Mouse (Mus musculus): ENCODE results near the gene Gm10717.
"Not testable (repeated sequence)": the region's sequence is repeated elsewhere in the genome, so short reads cannot be mapped to it uniquely, and the experiment has no call there.

DNA sequence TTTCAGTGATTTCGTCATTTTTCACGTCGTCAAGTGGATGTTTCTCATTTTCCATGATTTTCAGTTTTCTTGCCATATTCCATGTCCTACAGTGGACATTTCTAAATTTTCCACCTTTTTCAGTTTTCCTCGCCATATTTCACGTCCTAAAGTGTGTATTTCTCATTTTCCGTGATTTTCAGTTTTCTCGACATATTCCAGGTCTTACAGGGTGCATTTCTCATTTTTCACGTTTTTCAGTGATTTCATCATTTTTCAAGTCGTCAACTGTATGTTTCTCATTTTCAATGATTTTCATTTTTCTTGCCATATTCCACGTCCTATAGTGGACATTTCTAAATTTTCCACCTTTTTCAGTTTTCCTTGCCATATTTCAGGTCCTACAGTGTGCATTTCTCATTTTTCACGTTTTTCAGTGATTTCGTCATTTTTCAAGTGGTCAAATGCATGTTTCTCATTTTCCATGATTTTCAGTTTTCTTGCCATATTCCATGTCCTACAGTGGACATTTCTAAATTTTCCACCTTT, 24.7 kb upstream of the Gm10717 start, which contains the start of gene Gm10722:
- not testable (repeated sequence) for TF ChIP-seq CTCF (IDR thresholded peaks at IDR 0.05; ENCODE audit: low read depth, low read length); POLR2AphosphoS5 (IDR thresholded peaks at IDR 0.05; ENCODE audit: insufficient replicate concordance, low read depth, low read length); TAL1 (conservative IDR thresholded peaks at IDR 0.05; ENCODE audit: low read depth, low read length); GATA1 (IDR thresholded peaks at IDR 0.05; ENCODE audit: borderline replicate concordance, low read length)

Data from G1E (cell line).